Mouse (Mus musculus) G1E (cell line): ENCODE measurements around the gene Cpeb1. TPM values are rescaled to one million over a fixed set of nuclear protein-coding genes. Genes with fewer than 3 reads are reported as not detected.

Experiments
- ATAC-seq: 2 replicates; pipeline ENCODE4 v1.8.0; 2016; ENCODE audit warnings: mild to moderate bottlenecking; ENCODE audit not compliant: insufficient number of reproducible peaks, poor library complexity, low FRiP score, severe bottlenecking; ENCODE audit errors: extremely low read depth
- DNase-seq: peaks from one replicate; pipeline ENCODE4 v3.0.0; 2012; ENCODE audit warnings: low spot score
- H3K27me3 ChIP-seq: 2 replicates; pipeline ENCODE4 v1.6.1; 2012; ENCODE audit warnings: mild to moderate bottlenecking, low read length, inconsistent platforms; ENCODE audit not compliant: insufficient read depth
- H3K36me3 ChIP-seq: replicated peaks from 2 replicates; pipeline ENCODE3; 2012; ENCODE audit warnings: mild to moderate bottlenecking, inconsistent platforms
- H3K4me1 ChIP-seq: 2 replicates; pipeline ENCODE4 v1.6.1; 2012; ENCODE audit warnings: low read depth, low read length, inconsistent platforms, mixed read lengths; ENCODE audit not compliant: insufficient read depth
- H3K4me3 ChIP-seq: 2 replicates; pipeline ENCODE4 v1.5.1; 2012; ENCODE audit warnings: low read depth, mild to moderate bottlenecking, inconsistent platforms, low read length, moderate library complexity, mixed read lengths
- H3K9me3 ChIP-seq: replicated peaks from 2 replicates; pipeline ENCODE4 v1.6.1; 2012; ENCODE audit warnings: inconsistent platforms
- CTCF ChIP-seq: IDR thresholded peaks from 2 replicates; pipeline ENCODE4 v1.5.1; 2012; ENCODE audit warnings: low read depth, low read length, inconsistent platforms, mixed read lengths
- GATA1 ChIP-seq: IDR thresholded peaks from 2 replicates; pipeline ENCODE4 v1.6.1; 2012; ENCODE audit warnings: borderline replicate concordance, low read length, inconsistent platforms, mixed read lengths
- GATA2 ChIP-seq: IDR thresholded peaks from 2 replicates; pipeline ENCODE4 v1.6.1; 2012; ENCODE audit warnings: low read depth, low read length, inconsistent platforms, borderline replicate concordance
- POLR2AphosphoS5 ChIP-seq: IDR thresholded peaks from 2 replicates; pipeline ENCODE4 v1.6.1; 2012; ENCODE audit warnings: low read depth, low read length, inconsistent platforms; ENCODE audit not compliant: insufficient replicate concordance
- TAL1 ChIP-seq: conservative IDR thresholded peaks from 2 replicates; pipeline ENCODE4 v1.6.1; 2012; ENCODE audit warnings: low read depth, low read length, inconsistent platforms, mixed read lengths
- polyA plus RNA-seq: library from polyadenylated mRNA; stranded (reverse); fragments of >175 nt; gene quantifications from 2 replicates; pipeline ENCODE4 v1.2.3, GENCODE M21; 2012
- total RNA-seq, 2 experiments: library from RNA; stranded (forward) in 1 of 2; stranded (reverse) in 1 of 2; fragments of 200-1000 nt in 1 of 2; fragments of >200 nt in 1 of 2; fragmentation: Nextera tagmentation in 1 of 2; gene quantifications; 2 replicates each; pipeline ENCODE4 v1.2.3; 2014 to 2017

Gene Cpeb1
- total and polyA plus RNA-seq, 3 experiments: 0.22 TPM; not detected in 2

- ATAC-seq (no peak), DNase-seq (no peak)
- H3K36me3 ChIP-seq: no peaks in the 10 kb centered on the region
- H3K4me1 ChIP-seq: no peaks in the 10 kb centered on the region
- H3K27me3 ChIP-seq: peaks cover 55% of the 10 kb centered on the region
- TF ChIP-seq CTCF (no peak), TAL1 (no peak), GATA1 (no peak), POLR2AphosphoS5 (no peak), GATA2 (no peak)
- H3K4me3 ChIP-seq: no peak overlapping the region
- no peaks in the 10 kb centered on the region for H3K9me3 ChIP-seq
These were observed 99.5 kb downstream of the Cpeb1 start for GRCm38 (mm10) chr7:81355746-81356145.

- DNase-seq (no peak), ATAC-seq (no peak)
- Histone ChIP-seq H3K9me3 (no peaks in the 10 kb centered on the region), H3K27me3 (peaks cover 49% of the 10 kb centered on the region), H3K4me3 (no peak overlapping the region), H3K4me1 (peaks cover 5% of the 10 kb centered on the region), H3K36me3 (no peaks in the 10 kb centered on the region)
- TF ChIP-seq GATA1 (no peak), GATA2 (no peak), TAL1 (no peak), CTCF (no peak), POLR2AphosphoS5 (no peak)
These were observed 103.4 kb downstream of the Cpeb1 start for GRCm38 (mm10) chr7:81351826-81352225.

DNA sequence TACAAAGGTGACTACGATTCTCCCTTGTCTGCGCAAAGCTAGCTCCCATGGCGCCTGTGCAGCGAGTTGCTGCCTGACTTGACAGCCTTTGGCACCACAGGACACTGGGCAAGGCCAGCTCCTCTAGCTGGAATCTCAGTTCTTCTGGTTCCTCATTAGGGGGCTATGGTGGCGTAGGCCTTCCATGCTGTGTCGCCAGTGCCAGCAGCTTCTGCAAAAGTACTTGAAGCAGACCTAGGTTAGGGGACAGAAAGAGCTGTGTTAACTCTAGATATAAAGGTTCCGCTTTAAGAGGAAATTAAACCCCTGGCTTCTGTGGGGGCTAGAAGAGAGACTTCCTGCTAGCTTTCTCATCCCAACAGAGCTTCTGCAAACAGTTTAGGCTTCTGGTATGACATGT is 107.1 kb downstream of the Cpeb1 start:
- Histone ChIP-seq H3K4me1 (peaks cover 21% of the 10 kb centered on the region), H3K36me3 (peaks cover 15% of the 10 kb centered on the region), H3K9me3 (no peaks in the 10 kb centered on the region), H3K4me3 (no peak overlapping the region), H3K27me3 (peaks cover 38% of the 10 kb centered on the region)
- DNase-seq (no peak), ATAC-seq (no peak)
- TF ChIP-seq GATA2 (no peak), GATA1 (no peak), TAL1 (no peak), POLR2AphosphoS5 (no peak)

GRCm38 (mm10) chr7:81345447-81346170 is 109.7 kb downstream of the Cpeb1 start:
- Histone ChIP-seq H3K36me3 (peaks cover 41% of the 10 kb centered on the region), H3K4me1 (peaks cover 47% of the 10 kb centered on the region), H3K9me3 (no peaks in the 10 kb centered on the region), H3K27me3 (peaks cover 18% of the 10 kb centered on the region), H3K4me3 (peak overlapping the region; percentile 91)
- DNase-seq (no peak), ATAC-seq (no peak)
- TF ChIP-seq GATA2: no peak
- TF ChIP-seq POLR2AphosphoS5: no peak; the same call in 1 of the 2 replicates
- no peak for TF ChIP-seq CTCF
- TF ChIP-seq GATA1: no peak

DNA sequence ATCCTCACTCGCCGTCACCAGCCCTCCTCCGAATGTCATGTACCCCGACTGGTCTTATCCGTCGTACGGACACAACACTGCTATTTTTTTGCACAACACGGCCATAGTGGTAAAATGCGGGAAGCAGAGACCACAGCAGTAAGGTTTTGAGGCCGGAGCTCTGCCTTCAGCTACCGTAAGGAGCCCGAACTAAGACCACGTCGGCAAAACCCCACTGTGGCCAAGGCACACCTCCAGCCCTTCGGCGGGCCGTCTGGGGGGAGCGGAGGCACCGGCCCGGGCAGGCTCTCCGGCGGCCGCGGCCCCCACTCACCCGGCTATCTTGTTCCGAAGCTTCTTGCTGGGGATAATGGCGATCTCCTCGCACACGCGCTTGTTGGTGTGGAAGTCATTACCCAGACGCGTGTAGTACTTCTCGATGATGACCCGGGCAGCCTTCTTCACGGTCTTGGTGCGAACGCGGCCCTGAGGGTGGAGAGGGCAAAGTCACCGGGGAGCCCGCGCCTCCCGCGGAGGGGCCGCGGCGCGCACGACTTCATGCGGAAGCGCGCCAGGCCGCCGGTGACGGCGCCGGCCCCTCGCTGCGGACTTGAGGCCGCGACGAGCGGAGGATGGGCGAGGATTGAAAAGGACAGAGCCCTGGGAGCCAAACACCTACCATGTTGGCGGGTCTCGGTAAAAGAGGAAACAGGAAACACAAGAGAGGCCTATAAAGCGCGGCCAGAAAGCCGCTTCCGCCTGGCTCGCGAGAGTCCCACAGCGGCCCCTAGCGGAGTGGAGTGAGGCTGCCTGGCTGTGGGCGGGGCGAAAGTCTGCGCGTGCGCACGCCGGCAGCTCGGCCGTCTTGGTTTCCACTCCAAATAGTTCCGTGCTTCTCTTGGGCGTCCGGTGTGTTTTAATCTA is 110.5 kb downstream of the Cpeb1 start, which contains the start of gene Rps17:
Gene Rps17 (minus strand): TSS at position 711 of the 903 bp plus-strand sequence.
- Histone ChIP-seq H3K9me3 (no peaks in the 10 kb centered on the region), H3K4me3 (peak within 1 kb of the TSS; percentile 91), H3K36me3 (peaks cover 49% of the 10 kb centered on the region), H3K4me1 (peaks cover 49% of the 10 kb centered on the region), H3K27me3 (peaks cover 13% of the 10 kb centered on the region)
- ATAC-seq (peak; percentile 55), DNase-seq (peak; percentile 82)
- TF ChIP-seq GATA2 (no peak), GATA1 (no peak), CTCF (peak; percentile 67), TAL1 (no peak), POLR2AphosphoS5 (no peak; the same call in 1 of the 2 replicates)

- ATAC-seq: no peak
- DNase-seq: no peak
- Histone ChIP-seq H3K9me3 (no peaks in the 10 kb centered on the region), H3K4me3 (peak overlapping the region; percentile 91), H3K36me3 (peaks cover 58% of the 10 kb centered on the region), H3K4me1 (peaks cover 49% of the 10 kb centered on the region), H3K27me3 (peaks cover 7% of the 10 kb centered on the region)
- TF ChIP-seq POLR2AphosphoS5: no peak
- no peak for TF ChIP-seq GATA1
- TF ChIP-seq GATA2: no peak
- TF ChIP-seq CTCF: no peak
- TF ChIP-seq TAL1: no peak
These were observed 111.4 kb downstream of the Cpeb1 start for GRCm38 (mm10) chr7:81343831-81344230.
